Mouse (Mus musculus) CH12.LX (cell line): Measurements from ENCODE around the gene Lrrc4. TPM values are rescaled to one million over a fixed set of nuclear protein-coding genes. Genes with fewer than 3 reads are reported as not detected.

ENCODE experiments used
- DNase-seq: peaks from one replicate; pipeline ENCODE4 v3.0.0-alpha.2; 2013; ENCODE audit errors: extremely low read depth
- H3K27ac ChIP-seq: 2 replicates; pipeline ENCODE4 v1.5.1; 2012; ENCODE audit warnings: low read depth, mild to moderate bottlenecking, control low read depth, moderate library complexity; ENCODE audit not compliant: insufficient read depth
- H3K27me3 ChIP-seq: replicated peaks from 2 replicates; pipeline ENCODE3; 2012; ENCODE audit warnings: inconsistent platforms
- H3K36me3 ChIP-seq, 2 experiments: replicated peaks in 1 of 2; 2 replicates each; pipeline versions ENCODE3 to v1.6.1; 2012; ENCODE audit warnings: inconsistent platforms in 1 of 2, low read length in 1 of 2, mild to moderate bottlenecking in 1 of 2, mixed read lengths in 1 of 2, moderate library complexity in 1 of 2; ENCODE audit not compliant: control insufficient read depth in 1 of 2, insufficient read depth in 1 of 2
- H3K4me1 ChIP-seq, 2 experiments: 2 replicates each; pipeline ENCODE4 v1.6.1; 2012; ENCODE audit warnings: inconsistent platforms in 1 of 2, moderate library complexity in 1 of 2; ENCODE audit not compliant: insufficient read depth in 2 of 2, control insufficient read depth in 1 of 2
- H3K4me2 ChIP-seq: 2 replicates; pipeline ENCODE4 v1.6.1; 2012; ENCODE audit warnings: low read depth, mild to moderate bottlenecking, control low read depth; ENCODE audit not compliant: poor library complexity, insufficient read depth, severe bottlenecking
- H3K4me3 ChIP-seq, 3 experiments: fragments of 150-350 bp in 1 of 3; sonication (generic) in 1 of 3; replicated peaks in 1 of 3; 2 replicates each; pipeline versions ENCODE3 to v1.5.1; 2011 to 2012; ENCODE audit warnings: low read depth in 2 of 3, low read length in 2 of 3, mild to moderate bottlenecking in 2 of 3, moderate library complexity in 2 of 3, control low read depth in 1 of 3, improper control_type of control experiment in 1 of 3, inconsistent platforms in 1 of 3, mixed read lengths in 1 of 3; ENCODE audit not compliant: poor library complexity in 1 of 3
- H3K79me2 ChIP-seq: replicated peaks from 2 replicates; pipeline ENCODE4 v1.6.1; 2012; ENCODE audit warnings: mild to moderate bottlenecking, moderate library complexity; ENCODE audit not compliant: control insufficient read depth, poor library complexity, insufficient read depth, severe bottlenecking; ENCODE audit errors: extremely low read depth
- H3K9ac ChIP-seq: 2 replicates; pipeline ENCODE4 v1.6.1; 2012; ENCODE audit warnings: low read depth, mild to moderate bottlenecking, control low read depth, moderate library complexity; ENCODE audit not compliant: insufficient read depth
- H3K9me3 ChIP-seq: replicated peaks from 2 replicates; pipeline ENCODE3; 2012; ENCODE audit warnings: low read length, inconsistent platforms, mixed read lengths
- BHLHE40 ChIP-seq: IDR thresholded peaks from 2 replicates; pipeline ENCODE4 v1.6.1; 2011; ENCODE audit warnings: mild to moderate bottlenecking, low read depth, low read length, improper control_type of control experiment
- CHD1 ChIP-seq: IDR thresholded peaks from 2 replicates; pipeline ENCODE4 v1.6.1; 2012; ENCODE audit warnings: low read depth, low read length, improper control_type of control experiment, inconsistent platforms
- E2F4 ChIP-seq: IDR thresholded peaks from 2 replicates; pipeline ENCODE4 v1.6.1; 2011; ENCODE audit warnings: low read depth, low read length, improper control_type of control experiment; ENCODE audit not compliant: insufficient replicate concordance
- EP300 ChIP-seq: IDR thresholded peaks from 2 replicates; pipeline ENCODE4 v1.6.1; 2011; ENCODE audit warnings: low read length, improper control_type of control experiment
- GABPA ChIP-seq: IDR thresholded peaks from 2 replicates; pipeline ENCODE4 v1.6.1; 2012; ENCODE audit warnings: low read depth, low read length, improper control_type of control experiment, inconsistent platforms; ENCODE audit not compliant: insufficient replicate concordance
- JUND ChIP-seq: conservative IDR thresholded peaks from 2 replicates; pipeline ENCODE4 v1.6.1; 2011; ENCODE audit warnings: low read depth, low read length, improper control_type of control experiment
- MAX ChIP-seq: IDR thresholded peaks from 2 replicates; pipeline ENCODE4 v1.6.1; 2011; ENCODE audit warnings: low read length, improper control_type of control experiment
- MXI1 ChIP-seq: IDR thresholded peaks from 2 replicates; pipeline ENCODE4 v1.6.1; 2011; ENCODE audit warnings: mild to moderate bottlenecking, low read depth, low read length, improper control_type of control experiment
- MYC ChIP-seq: IDR thresholded peaks from 2 replicates; pipeline ENCODE4 v1.6.1; 2011; ENCODE audit warnings: low read depth, mild to moderate bottlenecking, improper control_type of control experiment, low read length
- POLR2A ChIP-seq: IDR thresholded peaks from 2 replicates; pipeline ENCODE4 v1.6.1; 2011; ENCODE audit warnings: low read depth, mild to moderate bottlenecking, improper control_type of control experiment, low read length
- RAD21 ChIP-seq: IDR thresholded peaks from 2 replicates; pipeline ENCODE4 v1.6.1; 2011; ENCODE audit warnings: low read depth, mild to moderate bottlenecking, low read length, improper control_type of control experiment, moderate library complexity
- SIN3A ChIP-seq: IDR thresholded peaks from 2 replicates; pipeline ENCODE4 v1.6.1; 2012; ENCODE audit warnings: low read length, improper control_type of control experiment, inconsistent platforms
- UBTF ChIP-seq: IDR thresholded peaks from 2 replicates; pipeline ENCODE4 v1.6.1; 2012; ENCODE audit warnings: low read depth, mild to moderate bottlenecking, inconsistent platforms, low read length, improper control_type of control experiment, moderate library complexity
- USF1 ChIP-seq: IDR thresholded peaks from 2 replicates; pipeline ENCODE4 v1.6.1; 2014; ENCODE audit warnings: low read depth, mild to moderate bottlenecking, inconsistent platforms, low read length, improper control_type of control experiment
- ZKSCAN1 ChIP-seq: IDR thresholded peaks from 2 replicates; pipeline ENCODE4 v1.6.1; 2012; ENCODE audit warnings: low read depth, inconsistent platforms, low read length, improper control_type of control experiment, borderline replicate concordance
- ZMIZ1 ChIP-seq: IDR thresholded peaks from 2 replicates; pipeline ENCODE4 v1.6.1; 2012; ENCODE audit warnings: low read depth, mild to moderate bottlenecking, inconsistent platforms, low read length, improper control_type of control experiment
- dilution Hi-C: fragments of 300-500 bp; cut with MboI; formaldehyde crosslinking; loops from 2 replicates; pipeline ENCODE4 v1.14.3; 2020; ENCODE audit warnings: low sequenced_read_pairs; ENCODE audit not compliant: extremely low pct_unique_long_range_greater_than_20kb, extremely low pct_ligation_motif_present
- in situ Hi-C: fragments of 300-500 bp; cut with MboI; formaldehyde crosslinking; loops from 3 replicates; pipeline ENCODE4 v1.14.3; 2019; ENCODE audit warnings: low sequenced_read_pairs, low pct_ligation_motif_present, low pct_unique_long_range_greater_than_20kb, mixed read lengths
- polyA plus RNA-seq: library from polyadenylated mRNA; unstranded; fragments of >175 nt; gene quantifications from 2 replicates; pipeline ENCODE4 v1.2.1, GENCODE M21; 2012; ENCODE audit warnings: low read depth; ENCODE audit not compliant: insufficient read length
- total RNA-seq, 2 experiments: library from RNA; depleted of rRNA; stranded (reverse); fragments of 300-350 nt in 1 of 2; fragments of >200 nt in 1 of 2; gene quantifications; 2 replicates each; pipeline ENCODE4 v1.2.3; 2012 to 2014

Gene Lrrc4
- total and polyA plus RNA-seq, 3 experiments = 0.09 to 0.55 TPM; not detected in 1

GRCm38 (mm10) chr6:28758293-28758692 lies 73.3 kb downstream of the Lrrc4 start:
- Histone ChIP-seq H3K4me3 (no peak overlapping the region), H3K27me3 (no peaks in the 10 kb centered on the region), H3K79me2 (no peaks in the 10 kb centered on the region), H3K9me3 (no peaks in the 10 kb centered on the region), H3K9ac (no peak overlapping the region), H3K4me2 (no peak overlapping the region), H3K4me1 (peaks cover 4 to 27% of the 10 kb centered on the region in 2 experiments; a peak in 3 of 4 replicates), H3K27ac (no peak overlapping the region), H3K36me3 (peaks cover 17 to 89% of the 10 kb centered on the region in 2 experiments)
- dilution Hi-C loops (no loop called here), in situ Hi-C loops (no loop called here)
- DNase-seq = no peak
- TF ChIP-seq ZMIZ1 (no peak), MAX (no peak), USF1 (no peak)

- peaks cover 0 to 13% of the 10 kb centered on the region in 2 experiments; a peak in 2 of 4 replicates for H3K4me1 ChIP-seq
- peaks cover 17 to 91% of the 10 kb centered on the region in 2 experiments for H3K36me3 ChIP-seq
- in situ Hi-C loops (no loop called here), dilution Hi-C loops (no loop called here)
- no peak overlapping the region for H3K27ac ChIP-seq
- no peaks in the 10 kb centered on the region for H3K9me3 ChIP-seq
- TF ChIP-seq MAX (no peak), JUND (no peak)
- H3K4me2 ChIP-seq = no peak overlapping the region
- H3K79me2 ChIP-seq = no peaks in the 10 kb centered on the region
- no peak overlapping the region for H3K4me3 ChIP-seq
- no peak overlapping the region for H3K9ac ChIP-seq
- no peaks in the 10 kb centered on the region for H3K27me3 ChIP-seq
- no peak for DNase-seq
Observed at GRCm38 (mm10) chr6:28756306-28757018, 75.1 kb downstream of the Lrrc4 start.

GRCm38 (mm10) chr6:28754127-28754898 lies 77.2 kb downstream of the Lrrc4 start:
- no peak for TF ChIP-seq MYC
- TF ChIP-seq ZKSCAN1 = no peak
- no peak for TF ChIP-seq GABPA
- TF ChIP-seq POLR2A = no peak
- no peak for TF ChIP-seq JUND
- TF ChIP-seq RAD21 = no peak
- no peak for TF ChIP-seq CHD1
- no peak for TF ChIP-seq BHLHE40
- no peak for TF ChIP-seq SIN3A
- no peak for TF ChIP-seq UBTF
- no peak for TF ChIP-seq MXI1
- TF ChIP-seq E2F4 = no peak
- no peak for TF ChIP-seq EP300
- TF ChIP-seq, all 38 proteins: peak for 0
- in situ Hi-C loops (no loop called here), dilution Hi-C loops (no loop called here)
- no peak for DNase-seq
- H3K36me3 ChIP-seq = peaks cover 31 to 91% of the 10 kb centered on the region in 2 experiments
- H3K27ac ChIP-seq = no peak overlapping the region
- no peak overlapping the region for H3K4me2 ChIP-seq
- H3K9me3 ChIP-seq = no peaks in the 10 kb centered on the region
- no peaks in the 10 kb centered on the region for H3K79me2 ChIP-seq
- H3K4me1 ChIP-seq = no peaks in the 10 kb centered on the region
- no peaks in the 10 kb centered on the region for H3K27me3 ChIP-seq
- no peak overlapping the region for H3K9ac ChIP-seq
- no peak overlapping the region for H3K4me3 ChIP-seq
